Mouse (Mus musculus) neutrophil, adult 5-6 weeks (primary cell): ENCODE results near the gene Mbtps1. TPM values are rescaled to one million over a fixed set of nuclear protein-coding genes. Genes with fewer than 3 reads are reported as not detected.

ENCODE experiments used
- ATAC-seq: fragments of 151-379, 151-347 bp; 2 replicates; pipeline ENCODE4 v1.8.0; 2017; ENCODE audit warnings: mild to moderate bottlenecking, moderate TSS enrichment; ENCODE audit not compliant: insufficient number of reproducible peaks, poor library complexity, low FRiP score, severe bottlenecking; ENCODE audit errors: extremely low read depth
- total RNA-seq: library from RNA; stranded (forward); fragments of 200-1000 nt; gene quantifications from 2 replicates; pipeline ENCODE4 v1.2.3, GENCODE M21; 2017

Gene Mbtps1
- total RNA-seq = 61.6 and 76.2 TPM in 2 replicates

DNA sequence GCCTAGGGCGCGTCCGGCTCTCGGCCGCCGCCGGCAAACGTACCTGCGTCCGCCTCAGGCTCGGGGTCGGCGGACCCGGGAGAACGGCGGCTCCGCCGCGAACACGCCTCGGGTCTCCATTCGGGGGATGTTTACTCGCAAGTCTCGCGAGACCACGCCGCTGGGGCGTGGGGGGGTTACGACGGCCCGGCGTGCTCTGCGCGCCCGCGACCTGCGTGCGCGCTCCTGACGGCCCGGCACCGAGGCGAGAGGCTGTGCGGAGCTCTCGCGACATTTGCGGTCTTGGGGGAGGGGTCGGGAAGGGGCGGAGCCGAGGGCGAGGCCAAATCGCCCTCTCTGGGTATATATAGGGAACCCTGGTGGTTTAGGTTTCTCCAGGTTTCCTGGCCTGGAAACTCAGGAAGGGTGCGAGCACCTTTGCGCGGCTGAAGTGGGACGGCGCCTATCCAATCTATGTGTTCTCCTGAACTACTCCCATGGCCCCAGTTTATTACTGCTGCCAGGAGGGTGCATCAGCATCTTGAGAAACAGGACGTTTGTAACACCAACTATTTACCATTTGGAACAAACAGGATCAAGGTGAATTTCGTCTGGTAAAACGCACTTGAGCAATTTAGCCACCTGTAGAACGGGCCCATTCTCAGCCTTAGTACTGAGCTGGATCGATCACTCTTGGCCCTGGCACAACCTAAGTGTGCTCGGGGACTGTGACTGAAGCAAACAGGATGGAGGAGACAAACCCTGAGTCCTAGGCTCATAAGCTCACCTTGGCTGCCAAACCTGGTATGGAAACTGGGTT is at the start of gene Mbtps1:
Gene Mbtps1, minus strand, starts transcription at position 133 of the 799 bp plus-strand sequence.
- peak; percentile 93 for ATAC-seq

DNA sequence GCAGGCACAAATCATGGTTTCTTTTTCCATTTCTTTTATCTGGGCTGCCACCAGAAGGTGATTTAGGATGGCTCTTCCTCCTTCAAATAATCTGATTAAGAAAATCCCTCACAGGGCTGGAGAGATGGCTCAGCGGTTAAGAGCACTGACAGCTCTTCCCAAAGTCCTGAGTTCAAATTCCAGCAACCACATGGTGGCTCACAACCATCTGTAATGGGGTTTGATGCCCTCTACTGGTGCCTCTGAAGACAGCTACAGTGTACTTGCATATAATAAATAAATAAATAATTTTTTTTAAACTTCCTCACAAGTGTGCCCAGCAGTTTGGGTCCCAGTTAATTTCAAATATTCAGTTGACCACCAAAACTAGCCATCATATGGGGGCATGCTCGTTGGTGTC is 47.7 kb upstream of the Mbtps1 start:
- no peak for ATAC-seq

DNA sequence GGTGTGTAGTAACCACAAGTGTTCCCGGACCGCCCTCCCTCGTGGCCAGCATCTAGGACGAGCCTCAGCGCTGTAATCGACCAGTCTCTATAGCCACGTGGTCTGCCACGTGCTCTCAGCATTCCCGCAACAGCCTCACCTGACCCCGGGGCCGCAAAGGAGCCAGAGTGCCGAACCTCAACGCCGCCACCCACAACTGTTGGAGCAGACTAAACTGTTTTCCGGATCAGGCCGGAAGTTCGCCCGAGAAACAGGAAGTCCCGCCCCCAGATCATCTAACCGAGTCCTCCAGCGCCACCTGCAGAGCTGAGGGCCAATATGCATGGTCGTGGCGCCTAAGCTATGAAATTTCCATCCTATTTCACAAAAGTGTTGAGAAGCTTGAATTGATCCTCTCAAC is 46.5 kb upstream of the Mbtps1 start, which contains the start of gene Taf1c:
Gene Taf1c, minus strand, starts transcription at position 227 of the 400 bp plus-strand sequence.
- peak; percentile 95 for ATAC-seq

DNA sequence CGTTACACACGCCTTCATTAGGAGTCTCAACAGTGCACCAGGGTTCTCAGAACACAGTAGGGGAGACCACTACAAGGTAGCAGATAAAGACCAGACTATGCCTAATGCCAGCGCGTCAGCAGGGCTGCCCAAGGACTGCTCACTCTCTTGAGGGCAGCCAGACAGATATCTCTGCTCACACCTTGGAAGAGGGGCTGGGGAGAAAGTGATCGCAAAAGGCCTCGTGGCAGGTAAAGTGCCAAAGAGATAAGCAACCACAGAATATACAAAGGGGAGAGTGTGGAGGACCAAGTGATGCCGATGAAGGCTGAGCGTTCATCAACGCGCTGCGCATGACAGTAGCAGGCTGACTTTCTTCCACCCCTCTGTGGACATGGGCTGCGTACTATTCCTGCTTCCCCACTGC is 45.9 kb upstream of the Mbtps1 start:
- no peak for ATAC-seq

DNA sequence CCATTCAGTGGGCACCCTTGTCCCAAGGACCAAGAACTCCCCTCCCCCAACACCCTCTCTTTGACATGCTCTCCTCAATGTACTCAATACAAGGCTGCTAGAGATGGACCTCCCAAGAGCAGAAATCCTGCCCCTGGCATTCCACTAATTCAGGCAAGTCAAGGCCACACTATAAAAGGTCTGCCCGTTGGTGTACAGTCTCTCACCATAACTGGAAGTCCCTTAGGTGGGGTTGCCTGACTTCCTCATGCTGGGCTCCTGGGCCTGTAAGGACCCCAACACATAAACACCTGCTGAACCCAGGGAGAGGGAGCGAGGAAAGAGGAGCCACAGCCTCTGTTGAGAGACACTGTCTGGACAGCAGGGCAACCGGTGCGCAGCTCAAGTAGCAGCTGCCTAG is 45.2 kb upstream of the Mbtps1 start:
- ATAC-seq = no peak

DNA sequence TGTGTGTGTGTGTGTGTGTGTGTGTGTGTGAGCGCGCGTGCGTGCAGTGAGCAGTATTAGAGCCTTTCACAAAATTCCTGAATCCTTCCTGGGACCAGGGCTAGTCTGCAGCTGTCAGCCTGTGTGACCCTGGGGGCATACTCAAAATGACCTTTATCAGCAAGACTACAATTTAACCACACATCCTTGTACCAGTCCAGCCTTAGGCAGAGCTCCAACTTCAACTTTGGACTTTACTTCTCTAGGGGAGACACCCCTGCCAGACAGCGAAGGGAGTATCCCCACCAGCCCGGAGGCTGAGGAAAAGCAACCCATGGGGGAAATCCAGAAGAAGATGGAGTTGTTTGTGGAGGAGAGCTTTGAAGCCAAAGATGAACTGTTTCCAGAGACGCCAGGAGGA is 32.9 kb upstream of the Mbtps1 start:
- ATAC-seq = no peak

DNA sequence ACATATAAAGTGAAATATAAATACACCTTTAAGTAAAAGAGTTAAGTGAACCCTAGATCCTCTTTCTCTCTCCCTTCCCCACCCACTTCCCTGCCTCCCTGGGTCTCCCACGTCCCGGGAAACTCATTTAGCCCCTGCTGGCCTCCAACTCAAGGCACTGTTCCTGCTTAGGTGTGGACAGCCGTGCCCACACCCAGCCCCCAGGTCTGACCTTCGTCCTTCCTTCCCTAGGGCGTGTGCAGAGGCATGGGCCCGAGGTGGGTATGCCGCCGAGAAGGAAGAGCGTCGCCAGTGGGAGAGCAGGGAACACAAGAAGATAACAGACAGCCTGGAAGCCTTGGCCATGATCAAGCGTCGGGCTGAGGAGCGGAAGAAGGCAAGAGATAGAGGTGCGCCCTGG is 31.8 kb upstream of the Mbtps1 start:
- ATAC-seq = no peak

DNA sequence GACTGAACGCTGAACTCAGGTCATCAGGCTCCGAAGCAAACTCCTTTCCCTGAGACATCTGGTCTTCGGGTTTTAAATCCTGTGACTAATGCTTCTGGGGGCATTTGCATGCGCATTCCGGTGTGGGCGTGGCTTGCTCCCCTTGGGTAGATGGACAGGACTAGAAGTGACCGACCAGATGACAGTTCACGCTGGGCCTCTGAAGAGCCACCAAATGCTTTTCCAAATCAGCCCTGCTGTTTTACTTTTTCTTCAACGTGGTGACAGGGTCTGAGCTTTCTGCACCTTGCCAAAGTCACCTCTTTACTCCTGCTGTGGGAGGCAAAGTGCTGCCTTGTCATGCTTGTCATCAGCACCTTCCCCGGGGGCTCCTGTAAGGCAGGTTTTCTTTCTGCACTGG is 30.3 kb upstream of the Mbtps1 start:
- ATAC-seq = no peak

DNA sequence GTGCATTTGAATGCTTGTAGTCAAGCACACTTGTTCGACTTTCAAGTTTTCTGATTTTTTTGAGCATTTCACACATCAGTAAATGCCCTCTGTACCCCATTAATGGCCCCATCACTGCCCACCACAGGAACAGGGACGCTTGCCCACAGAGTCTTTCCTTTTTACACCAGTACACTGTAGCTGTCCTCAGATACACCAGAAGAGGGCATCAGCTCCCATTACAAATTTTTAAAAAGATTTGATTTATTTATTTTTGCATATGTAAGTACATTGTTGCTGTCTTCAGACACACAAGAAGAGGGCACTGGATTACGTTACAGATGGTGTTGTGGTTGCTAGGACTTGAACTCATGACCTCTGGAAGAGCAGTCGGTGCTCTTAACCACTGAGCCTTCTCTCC is 29.8 kb upstream of the Mbtps1 start:
- no peak for ATAC-seq

DNA sequence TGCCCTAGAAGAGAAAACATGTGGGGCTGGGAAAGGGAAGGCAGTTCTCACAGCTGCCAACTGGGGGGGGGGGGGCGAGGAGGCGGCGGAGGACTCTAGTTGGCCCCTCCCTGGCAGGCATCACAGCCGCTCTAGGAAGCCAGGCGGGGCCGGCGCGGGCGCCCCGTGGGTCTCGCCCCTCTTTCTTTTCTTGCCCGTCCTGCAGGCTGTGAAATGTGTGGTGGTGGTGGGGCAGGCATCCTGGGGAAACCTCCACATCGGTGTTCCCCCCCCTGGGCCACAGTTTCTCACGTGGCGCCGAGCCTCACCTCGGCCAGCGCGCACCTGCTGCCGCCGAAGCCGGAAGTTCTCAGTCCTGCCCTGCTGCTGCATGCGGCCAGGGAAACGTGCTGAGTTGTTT is 27.4 kb upstream of the Mbtps1 start:
- peak; percentile 75 for ATAC-seq

DNA sequence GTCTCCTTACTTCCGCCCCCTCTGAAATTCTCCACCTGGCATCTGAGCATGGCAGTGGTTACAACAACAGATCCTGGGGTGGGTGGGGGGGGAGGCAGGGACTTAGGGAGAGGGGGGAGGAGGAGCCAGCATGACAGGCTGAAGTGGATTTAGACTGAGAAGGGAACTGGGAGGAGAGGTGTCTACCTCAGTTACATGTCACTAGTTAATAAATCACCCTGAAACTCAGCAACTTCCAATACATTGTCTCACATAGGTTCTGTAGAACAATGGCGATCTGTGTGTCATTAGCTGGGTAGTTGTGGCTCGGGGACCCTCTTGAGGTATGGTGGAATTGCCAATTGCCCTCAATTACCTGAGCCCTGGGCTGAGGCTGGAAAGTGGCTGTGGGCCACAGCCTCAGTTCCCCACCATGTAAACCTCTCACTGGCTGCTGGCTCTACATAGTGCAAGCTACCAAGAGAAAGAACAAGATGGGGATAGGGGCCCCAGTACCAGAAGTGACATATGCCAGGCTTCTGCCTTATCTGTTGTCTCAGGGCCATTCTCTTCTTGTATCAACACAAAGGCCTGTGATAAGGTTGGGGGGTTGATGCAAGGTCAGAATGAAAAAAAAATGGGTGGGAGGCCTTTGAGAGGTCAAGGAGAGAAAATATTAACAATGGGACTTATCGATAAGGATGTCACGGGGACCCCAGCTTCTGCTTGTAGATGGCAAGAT is 22.1 kb upstream of the Mbtps1 start:
- ATAC-seq = no peak

DNA sequence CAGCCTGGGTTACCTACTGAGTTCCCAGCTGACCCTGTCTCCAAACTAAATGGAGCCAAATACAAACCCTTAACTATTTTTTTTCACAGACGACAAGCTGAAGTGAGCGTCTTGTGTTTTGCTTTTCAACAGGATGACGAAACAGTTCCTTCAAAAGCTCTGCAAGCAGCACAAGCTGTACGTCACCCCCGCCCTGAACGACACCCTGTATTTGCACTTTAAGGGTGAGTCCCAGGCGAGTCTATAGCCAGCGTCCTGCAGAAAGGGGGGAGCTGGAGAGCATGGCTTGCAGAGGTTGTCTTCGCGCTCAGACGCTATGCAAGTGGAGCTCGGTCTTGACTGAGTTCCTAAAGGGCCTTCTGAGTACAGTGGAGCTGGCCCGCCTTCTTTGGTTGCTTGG is 20.6 kb upstream of the Mbtps1 start:
- no peak for ATAC-seq

DNA sequence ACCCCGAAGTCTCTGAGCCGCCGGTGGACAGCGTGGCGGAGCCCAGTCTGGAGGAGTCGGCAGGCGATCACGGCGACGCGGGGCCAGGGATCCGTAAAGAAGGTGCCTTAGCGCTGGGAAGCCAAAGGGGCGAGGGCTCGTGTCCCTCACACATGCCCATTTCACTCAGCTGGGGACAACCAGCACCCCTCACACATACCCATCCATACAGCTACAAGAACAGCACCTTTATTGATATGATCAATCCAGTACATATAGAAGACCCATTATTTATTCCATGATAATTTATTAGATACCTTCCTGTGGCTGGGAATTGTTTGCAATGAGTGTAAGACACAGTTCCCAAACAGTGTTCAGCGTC is 16.8 kb upstream of the Mbtps1 start:
- no peak for ATAC-seq

DNA sequence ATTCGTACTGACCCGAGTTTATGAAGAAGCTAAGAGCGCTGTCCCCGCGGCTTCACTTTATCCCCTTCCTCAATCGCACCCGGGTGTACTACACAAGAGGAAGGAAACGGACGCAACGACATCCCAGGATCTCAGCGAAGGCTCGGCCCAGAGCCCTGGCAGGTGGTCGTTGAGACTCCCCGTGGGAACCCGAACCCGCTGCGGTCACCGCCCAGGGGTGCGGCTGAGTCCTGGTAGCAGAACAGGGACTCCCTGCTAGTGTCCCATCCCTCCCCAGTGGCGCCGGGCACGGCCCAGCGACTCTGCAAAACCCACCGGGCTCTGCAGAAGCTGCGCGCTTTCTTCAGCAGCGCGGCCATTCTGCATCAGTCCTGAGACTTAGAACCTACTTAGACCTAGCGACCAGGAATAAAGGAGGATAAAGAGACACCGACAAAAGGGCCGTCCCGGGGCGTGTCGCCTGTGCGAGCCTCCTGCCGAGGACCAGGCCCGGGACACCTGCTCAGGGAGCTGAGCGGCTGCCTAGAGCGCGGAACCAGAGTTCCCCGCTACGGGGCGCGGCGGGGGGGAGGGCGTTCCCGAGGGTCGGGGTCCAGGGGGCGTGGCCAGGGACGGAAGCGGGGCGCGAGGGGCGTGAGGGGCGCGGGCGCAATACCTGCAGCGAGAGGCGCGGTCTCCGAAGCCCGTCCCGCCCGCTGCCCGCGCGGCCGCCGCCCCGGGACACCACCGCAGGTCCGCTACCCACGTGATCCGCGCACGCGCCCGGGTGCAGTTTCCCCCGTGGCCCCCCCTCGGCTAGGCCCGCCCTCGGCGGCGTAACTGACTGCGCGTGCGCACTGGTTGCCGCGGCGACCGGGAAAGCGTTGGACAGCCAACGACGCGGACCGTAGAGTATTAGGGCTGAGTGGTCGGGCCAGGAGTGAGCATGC is 16.2 kb upstream of the Mbtps1 start, which contains the start of the genes Hsdl1 and Dnaaf1:
Gene Hsdl1, minus strand, starts transcription at position 747 of the 929 bp plus-strand sequence.
Gene Dnaaf1, plus strand, starts transcription at position 799 of the 929 bp plus-strand sequence.
- ATAC-seq = peak; percentile 50

DNA sequence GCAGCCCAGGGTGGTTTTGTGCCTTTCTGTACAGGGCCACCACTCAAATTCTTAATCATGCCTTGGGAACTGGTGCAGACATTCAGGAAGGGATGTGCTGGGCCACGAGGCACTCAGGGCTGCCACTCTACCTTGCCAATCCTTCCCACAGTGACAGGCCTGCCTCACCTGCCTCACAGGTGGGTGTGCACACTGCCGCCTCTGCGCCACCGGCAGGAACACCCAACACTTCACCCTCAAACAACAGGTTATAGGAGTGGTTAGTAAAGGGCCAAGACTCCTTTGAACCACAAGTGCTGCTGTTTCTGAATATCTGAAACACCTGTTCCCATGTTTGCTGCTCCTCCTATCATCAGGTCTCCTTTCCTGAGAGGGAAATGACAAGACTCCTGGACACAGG is 13.9 kb upstream of the Mbtps1 start:
- no peak for ATAC-seq

DNA sequence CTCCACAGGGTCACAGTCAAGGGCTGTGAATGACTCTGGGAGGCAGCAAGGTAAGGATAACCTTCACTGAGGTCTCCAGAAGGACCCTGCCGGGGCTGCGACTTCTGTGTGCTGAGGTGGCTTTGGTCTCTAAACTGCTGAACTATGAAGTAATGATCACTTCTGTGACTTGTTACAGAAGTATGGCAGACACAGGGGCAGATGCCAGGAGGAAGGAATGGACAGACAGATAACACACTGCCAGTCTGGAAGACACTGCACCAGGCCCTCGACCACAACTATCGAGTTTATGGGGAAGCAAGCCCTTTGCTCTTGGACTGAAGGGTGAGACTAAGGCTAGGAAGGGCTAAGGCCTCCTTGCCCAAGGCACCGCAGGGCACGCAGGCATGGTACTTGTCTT is 12.6 kb upstream of the Mbtps1 start:
- ATAC-seq = no peak

DNA sequence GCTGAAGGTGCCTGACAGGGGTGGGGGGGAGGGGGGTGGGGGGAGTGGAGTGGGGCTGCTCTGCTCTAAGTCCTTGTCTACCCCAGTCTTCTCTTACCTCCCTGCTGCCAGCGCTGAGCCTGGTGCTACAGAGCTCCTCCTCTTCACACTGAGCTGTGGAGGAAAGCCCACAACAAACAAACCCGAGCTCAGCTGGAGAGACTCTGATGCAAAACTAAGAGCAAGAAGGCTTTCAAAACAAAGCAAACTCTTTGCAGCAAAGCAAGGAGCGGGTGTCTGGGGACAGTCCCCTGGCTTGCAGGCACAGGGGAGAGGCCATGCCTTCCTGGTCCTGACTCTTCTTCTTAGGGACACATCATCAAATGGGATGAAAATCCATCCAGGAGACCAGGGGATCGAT is 11.3 kb upstream of the Mbtps1 start:
- ATAC-seq = no peak

DNA sequence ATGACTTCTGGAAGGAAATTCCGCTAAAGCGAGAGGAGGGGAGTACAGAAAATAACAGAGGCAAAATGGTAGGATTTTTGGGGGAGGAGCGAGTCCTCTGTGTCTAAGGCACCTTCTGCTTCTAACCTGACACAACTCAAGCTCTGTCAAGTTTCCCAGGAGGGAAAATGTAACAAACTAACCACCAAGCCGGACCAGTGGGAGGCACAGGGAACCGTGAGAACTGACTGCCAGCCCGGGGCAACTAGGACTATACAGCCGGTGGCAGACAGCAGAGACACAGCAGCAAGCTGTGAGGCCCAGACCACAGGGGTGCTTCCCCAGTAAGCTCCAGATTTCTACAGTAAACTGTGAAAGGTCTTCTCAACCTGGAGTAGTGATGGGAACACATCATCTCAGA is 10.4 kb upstream of the Mbtps1 start:
- no peak for ATAC-seq

DNA sequence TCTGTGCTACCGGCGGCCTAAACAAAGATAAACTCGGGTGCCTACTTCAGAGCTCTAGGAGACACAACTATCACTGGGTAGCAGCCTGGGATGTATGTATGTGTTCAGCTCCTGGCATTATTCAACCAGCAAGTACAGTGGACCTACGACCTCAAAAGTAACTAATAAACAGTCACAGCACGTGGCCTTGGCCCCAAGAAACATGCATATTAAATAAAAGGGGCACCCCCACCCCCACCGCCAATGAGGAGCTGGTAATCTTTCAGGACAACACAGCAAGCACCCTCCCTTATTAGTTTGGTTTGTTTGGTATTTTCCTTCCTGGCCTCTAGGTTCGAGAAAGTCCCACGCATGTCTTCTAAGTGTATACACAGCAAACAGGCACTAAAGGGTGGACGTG is 9.7 kb upstream of the Mbtps1 start:
- no peak for ATAC-seq
